Comparison of ENCODE assay signal across 17 mouse cellular contexts in genomic region chr16:22335781-22336180, GRCm38 (mm10).
"Had no signal": no experiment of that assay in that cellular context is flagged by ENCODE, and none has a peak within 500 bp of the region (broad histone marks: within the 10 kb centered on the region; RNA-seq: fewer than 3 reads in every experiment).

No protein-coding gene starts in this region.

- H3K9ac ChIP-seq: lung, embryonic 14.5 days; midbrain, embryonic 12.5 days; neural tube, embryonic 13.5 days; neural tube, embryonic 15.5 days had no signal

- H3K4me3 ChIP-seq: midbrain, embryonic 10.5 days; midbrain, embryonic 12.5 days; myocyte; neural tube, embryonic 13.5 days; neural tube, embryonic 15.5 days had no signal

- H3K4me1 ChIP-seq: midbrain, embryonic 10.5 days; midbrain, embryonic 12.5 days; neural tube, embryonic 13.5 days; neural tube, embryonic 15.5 days had no signal

- H3K27ac ChIP-seq: midbrain, embryonic 10.5 days; midbrain, embryonic 12.5 days; neural tube, embryonic 13.5 days; neural tube, embryonic 15.5 days had no signal

- H3K27me3 ChIP-seq: midbrain, embryonic 12.5 days; neural tube, embryonic 13.5 days; neural tube, embryonic 15.5 days had no signal

- H3K36me3 ChIP-seq: midbrain, embryonic 10.5 days; midbrain, embryonic 12.5 days; neural tube, embryonic 13.5 days; neural tube, embryonic 15.5 days had no signal

- DNase-seq: lung, embryonic 14.5 days; lung, postnatal 10 days; lung, postnatal 4 days; midbrain, embryonic 14.5 days; retina, postnatal 1 day; right cerebral cortex, adult 18-20 months; right cerebral cortex, postnatal 25 days; right cerebral cortex, postnatal 4 days; spleen, adult 18-20 months; thymus, adult 18-20 months; thymus, postnatal 14 days; thymus, postnatal 36 days had no signal
